Mouse (Mus musculus): ENCODE data around the gene Gabrg3. TPM values are rescaled to one million over a fixed set of nuclear protein-coding genes. Genes with fewer than 3 reads are reported as not detected.
"Not testable (repeated sequence)": the region's sequence is repeated elsewhere in the genome, so short reads cannot be mapped to it uniquely, and the experiment has no call there.

The Gabrg3 gene
- polyA plus RNA-seq, 1 experiment = not detected

DNA sequence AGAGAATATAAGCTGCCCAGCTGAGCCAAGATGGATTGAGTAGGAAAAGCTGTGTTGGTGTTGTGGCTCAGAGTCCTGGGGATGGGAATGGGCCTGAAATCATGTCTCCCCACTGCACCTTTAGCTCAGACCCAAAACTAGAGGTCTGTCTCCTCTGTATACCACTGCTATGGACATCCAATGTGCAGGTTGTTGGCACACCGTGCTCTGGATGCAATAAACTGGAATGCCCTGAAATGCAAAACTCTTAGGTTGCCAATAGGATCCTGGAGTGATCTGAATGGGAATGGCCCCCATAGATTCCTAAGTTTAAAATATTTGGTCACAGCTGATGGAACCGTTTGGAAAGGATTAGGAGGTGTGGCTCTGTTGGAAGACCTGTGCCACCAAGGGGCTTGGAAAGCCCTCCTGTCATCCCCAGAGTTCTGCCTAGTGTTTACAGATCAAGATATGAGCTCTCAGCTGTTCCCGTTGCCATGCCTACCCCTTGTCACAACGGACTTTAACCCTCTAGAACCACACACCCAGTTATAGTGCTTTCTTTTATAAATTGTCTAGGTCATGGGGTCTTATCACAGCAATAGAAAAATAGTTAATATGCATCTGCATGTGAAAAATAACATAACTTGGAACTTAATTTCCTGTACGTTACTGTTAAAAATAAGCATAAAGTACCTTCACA is 128.0 kb downstream of the Gabrg3 start:
- H3K4me3 ChIP-seq (ENCODE audit: insufficient read depth, low read depth, low read length) = no peak overlapping the region
- no peak overlapping the region for H3K27ac ChIP-seq (replicated peaks; ENCODE audit: low read depth, low read length)
- H3K4me1 ChIP-seq (ENCODE audit: control insufficient read depth, insufficient read depth, insufficient read length, low read length) = no peaks in the 10 kb centered on the region

DNA sequence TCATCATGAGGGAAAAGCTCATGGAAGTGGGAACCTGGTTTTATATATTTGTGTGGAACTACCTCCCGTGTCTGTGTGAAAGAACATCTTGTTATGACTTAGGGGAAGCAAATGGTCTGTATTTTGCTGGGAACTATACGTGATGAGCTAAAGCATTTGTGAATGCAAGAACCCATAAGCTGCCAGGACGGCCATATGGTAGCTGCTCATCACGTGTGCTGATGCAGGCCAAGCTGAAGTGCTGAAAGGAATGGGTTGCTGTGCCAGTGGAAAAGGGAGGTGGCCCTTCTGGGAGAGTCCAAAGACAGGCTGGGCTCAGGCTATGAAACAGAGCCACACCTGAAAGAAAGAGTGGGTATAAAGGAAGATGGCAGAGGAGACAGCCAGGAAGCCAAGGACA is 143.0 kb downstream of the Gabrg3 start:
- Histone ChIP-seq H3K27ac (replicated peaks; ENCODE audit: low read depth, low read length) (no peak overlapping the region), H3K4me3 (ENCODE audit: insufficient read depth, low read depth, low read length) (no peak overlapping the region), H3K4me1 (ENCODE audit: control insufficient read depth, insufficient read depth, insufficient read length, low read length) (no peaks in the 10 kb centered on the region)

DNA sequence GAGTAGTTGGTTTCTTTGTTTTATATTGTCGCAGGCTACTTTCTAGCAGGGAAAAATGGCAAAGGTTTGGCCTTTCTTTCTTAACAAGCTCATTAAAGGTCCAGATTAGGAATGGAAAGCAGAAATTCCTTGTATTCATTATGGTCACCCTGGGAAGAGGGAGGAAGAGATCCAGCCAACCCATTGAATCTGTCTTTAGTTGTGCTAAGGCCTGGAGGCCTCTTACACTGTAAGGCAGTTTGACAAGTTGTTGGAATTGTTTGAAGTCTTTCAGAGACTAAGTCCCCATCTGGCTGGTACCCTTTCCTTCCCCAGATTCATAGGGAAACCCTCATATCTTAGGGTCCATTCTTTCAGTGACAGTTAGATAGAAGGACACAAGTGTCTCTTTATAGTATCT is 172.9 kb downstream of the Gabrg3 start:
- Histone ChIP-seq H3K27ac (replicated peaks; ENCODE audit: low read depth, low read length) (no peak overlapping the region), H3K4me3 (ENCODE audit: insufficient read depth, low read depth, low read length) (no peak overlapping the region), H3K4me1 (ENCODE audit: control insufficient read depth, insufficient read depth, insufficient read length, low read length) (no peaks in the 10 kb centered on the region)

DNA sequence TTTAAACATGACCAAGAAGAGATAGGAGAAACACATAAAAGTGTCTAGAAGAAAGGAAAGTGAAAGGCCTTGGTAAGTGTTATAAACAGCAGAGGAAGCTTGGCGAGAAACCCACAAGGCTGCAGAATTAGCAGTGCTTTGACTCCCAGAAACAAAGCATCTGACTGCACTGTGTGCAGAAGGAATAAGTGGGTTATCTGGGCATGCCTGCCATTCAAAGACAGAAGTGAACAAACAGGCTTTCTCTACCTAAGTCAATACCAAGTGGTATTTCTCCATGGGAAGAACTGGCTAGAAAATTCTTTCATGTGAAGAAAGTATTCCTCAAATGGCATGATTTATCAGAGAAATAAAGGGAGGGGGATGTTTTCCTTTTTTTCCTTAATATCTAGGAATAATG is 201.0 kb downstream of the Gabrg3 start:
- no peak overlapping the region for H3K4me3 ChIP-seq (ENCODE audit: insufficient read depth, low read depth, low read length)
- H3K4me1 ChIP-seq (ENCODE audit: control insufficient read depth, insufficient read depth, insufficient read length, low read length) = no peaks in the 10 kb centered on the region

DNA sequence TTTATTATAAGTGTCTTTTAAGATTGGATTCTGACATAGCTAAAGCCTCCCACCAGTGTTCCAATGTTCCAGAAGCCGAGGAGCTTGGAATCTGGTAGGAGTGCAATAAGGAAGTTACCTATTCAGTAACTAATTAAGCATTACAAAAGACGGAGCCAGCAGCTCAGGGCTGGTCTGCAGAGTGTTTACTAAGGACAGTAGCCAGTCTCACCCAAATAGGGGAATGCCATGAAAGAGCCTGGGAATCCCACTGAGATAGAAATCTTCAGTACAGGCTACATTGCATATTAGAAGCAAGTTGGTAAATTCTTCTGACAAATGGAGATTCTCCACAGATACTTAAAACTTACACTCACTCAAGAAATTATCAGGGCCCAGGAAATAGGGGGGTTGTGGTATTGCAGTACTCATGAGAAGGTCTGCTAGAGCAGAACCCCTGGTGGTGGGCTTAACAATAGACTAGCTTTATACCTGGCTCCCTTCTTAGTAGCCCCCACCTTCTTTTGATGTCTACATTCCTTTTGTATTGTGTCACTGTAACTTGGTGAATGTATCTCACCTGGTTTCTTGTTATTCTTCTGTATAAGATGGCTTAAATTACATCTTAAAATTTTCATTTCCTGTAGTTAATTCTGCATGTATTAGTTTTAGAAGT is 211.0 kb downstream of the Gabrg3 start:
- not testable (repeated sequence) for H3K4me3 ChIP-seq (ENCODE audit: insufficient read depth, low read depth, low read length); H3K4me1 ChIP-seq (ENCODE audit: control insufficient read depth, insufficient read depth, insufficient read length, low read length); H3K27ac ChIP-seq (replicated peaks; ENCODE audit: low read depth, low read length)

More for the DNA sequence above, 201.0 kb downstream of the Gabrg3 start:
- H3K27ac ChIP-seq (replicated peaks; ENCODE audit: low read depth, low read length) = no peak overlapping the region

DNA sequence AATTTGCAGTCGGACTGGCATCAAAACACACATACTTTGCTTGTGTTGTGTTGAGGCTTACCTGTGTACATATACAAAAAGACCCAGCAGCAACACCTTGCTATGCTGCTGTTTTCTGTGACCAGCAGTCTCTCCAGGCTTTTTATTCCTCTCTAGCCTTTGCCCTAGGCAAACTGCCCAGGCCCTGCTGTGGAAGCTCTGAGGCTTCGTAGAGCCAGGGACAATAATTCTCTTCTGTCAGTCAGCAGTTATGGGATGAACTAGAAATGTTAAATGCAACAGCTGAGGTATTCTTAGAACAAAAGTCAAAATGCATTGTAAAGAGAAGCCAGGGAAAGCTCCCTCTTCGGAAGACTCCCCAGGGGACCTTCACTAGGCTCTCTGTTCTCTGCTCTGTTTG is 220.1 kb downstream of the Gabrg3 start:
- H3K27ac ChIP-seq (replicated peaks; ENCODE audit: low read depth, low read length) = no peak overlapping the region
- no peak overlapping the region for H3K4me3 ChIP-seq (ENCODE audit: insufficient read depth, low read depth, low read length)
- no peaks in the 10 kb centered on the region for H3K4me1 ChIP-seq (ENCODE audit: control insufficient read depth, insufficient read depth, insufficient read length, low read length)

- no peak overlapping the region for H3K4me3 ChIP-seq (ENCODE audit: insufficient read depth, low read depth, low read length)
- H3K27ac ChIP-seq (replicated peaks; ENCODE audit: low read depth, low read length) = no peak overlapping the region
- no peaks in the 10 kb centered on the region for H3K4me1 ChIP-seq (ENCODE audit: control insufficient read depth, insufficient read depth, insufficient read length, low read length)
These were observed 228.8 kb downstream of the Gabrg3 start for GRCm38 (mm10) chr7:57158211-57158610.

GRCm38 (mm10) chr7:57153743-57154142 is 233.2 kb downstream of the Gabrg3 start:
- Histone ChIP-seq H3K4me1 (ENCODE audit: control insufficient read depth, insufficient read depth, insufficient read length, low read length) (no peaks in the 10 kb centered on the region; the same call in 1 of the 2 replicates), H3K27ac (replicated peaks; ENCODE audit: low read depth, low read length) (no peak overlapping the region), H3K4me3 (ENCODE audit: insufficient read depth, low read depth, low read length) (no peak overlapping the region)

DNA sequence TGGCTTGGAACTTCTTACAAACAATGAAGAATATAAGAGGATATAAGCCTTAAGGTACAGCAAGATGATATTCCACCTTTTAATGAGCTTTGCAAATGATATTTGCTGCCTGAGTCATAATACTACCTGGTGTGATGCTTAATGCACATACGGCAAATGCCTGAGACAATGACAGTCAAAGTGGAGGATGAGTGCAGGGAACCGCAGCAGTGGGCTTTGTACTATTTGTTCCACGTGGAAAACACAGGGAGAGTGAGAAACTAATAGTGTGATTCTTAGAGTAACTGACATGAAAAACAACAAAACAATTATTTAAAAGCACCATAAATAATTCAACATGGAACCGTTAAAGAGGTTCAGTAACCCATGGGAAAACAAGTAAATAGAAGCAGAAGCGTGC is 236.2 kb downstream of the Gabrg3 start:
- no peak overlapping the region for H3K4me3 ChIP-seq (ENCODE audit: insufficient read depth, low read depth, low read length)
- H3K4me1 ChIP-seq (ENCODE audit: control insufficient read depth, insufficient read depth, insufficient read length, low read length) = no peaks in the 10 kb centered on the region; the same call in 1 of the 2 replicates
- H3K27ac ChIP-seq (replicated peaks; ENCODE audit: low read depth, low read length) = no peak overlapping the region

- H3K4me3 ChIP-seq (ENCODE audit: insufficient read depth, low read depth, low read length) = no peak overlapping the region
- no peak overlapping the region for H3K27ac ChIP-seq (replicated peaks; ENCODE audit: low read depth, low read length)
- no peaks in the 10 kb centered on the region for H3K4me1 ChIP-seq (ENCODE audit: control insufficient read depth, insufficient read depth, insufficient read length, low read length)
These were observed 248.8 kb downstream of the Gabrg3 start for GRCm38 (mm10) chr7:57138072-57138704.

- no peaks in the 10 kb centered on the region for H3K4me1 ChIP-seq (ENCODE audit: control insufficient read depth, insufficient read depth, insufficient read length, low read length)
These were observed 254.0 kb downstream of the Gabrg3 start for GRCm38 (mm10) chr7:57133009-57133408.

DNA sequence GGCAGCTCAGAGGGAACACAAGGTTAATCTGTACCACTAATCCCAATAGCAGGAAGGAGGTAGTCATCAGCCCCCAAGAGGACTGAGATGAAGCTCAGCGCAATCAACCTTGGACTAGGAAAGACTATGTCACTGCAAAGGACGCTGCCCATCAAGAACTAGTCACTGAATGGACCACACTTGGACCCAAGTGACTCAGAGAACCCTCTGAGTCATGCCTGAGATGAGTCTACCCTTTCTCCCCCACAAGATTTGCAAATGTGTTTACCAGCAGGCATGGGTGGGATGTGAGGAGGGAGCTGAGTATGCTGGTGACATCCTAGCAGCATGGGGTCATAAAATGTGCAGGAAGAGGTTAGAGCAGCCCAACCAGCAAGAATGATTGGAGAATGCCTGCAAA is 254.5 kb downstream of the Gabrg3 start:
- H3K4me3 ChIP-seq (ENCODE audit: insufficient read depth, low read depth, low read length) = no peak overlapping the region
- H3K27ac ChIP-seq (replicated peaks; ENCODE audit: low read depth, low read length) = no peak overlapping the region
- no peaks in the 10 kb centered on the region for H3K4me1 ChIP-seq (ENCODE audit: control insufficient read depth, insufficient read depth, insufficient read length, low read length)

More at GRCm38 (mm10) chr7:57133009-57133408, 254.0 kb downstream of the Gabrg3 start:
- Histone ChIP-seq H3K4me3 (ENCODE audit: insufficient read depth, low read depth, low read length) (no peak overlapping the region), H3K27ac (replicated peaks; ENCODE audit: low read depth, low read length) (no peak overlapping the region)

GRCm38 (mm10) chr7:57100065-57100464 is 286.9 kb downstream of the Gabrg3 start:
- Histone ChIP-seq H3K27ac (replicated peaks; ENCODE audit: low read depth, low read length) (no peak overlapping the region), H3K4me1 (ENCODE audit: control insufficient read depth, insufficient read depth, insufficient read length, low read length) (no peaks in the 10 kb centered on the region), H3K4me3 (ENCODE audit: insufficient read depth, low read depth, low read length) (no peak overlapping the region)

DNA sequence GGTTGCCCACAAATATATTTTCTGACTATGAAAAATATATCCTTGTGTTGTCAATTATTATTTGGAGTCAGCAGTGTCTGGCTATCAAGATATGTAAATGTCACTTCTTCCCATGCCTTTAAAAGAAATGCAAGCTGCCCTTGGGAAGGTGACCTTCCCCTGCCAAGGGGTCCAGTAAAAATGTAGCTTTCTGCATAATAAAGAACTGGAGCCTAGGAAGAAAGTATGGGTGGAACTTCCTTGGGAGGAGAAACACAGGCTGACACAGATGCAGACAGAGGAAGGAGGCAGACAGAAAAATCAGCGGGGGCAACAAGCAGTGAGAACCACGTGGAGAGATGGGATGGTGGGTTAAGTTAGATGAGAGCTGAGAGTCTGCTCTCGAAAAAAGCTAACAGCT is 304.9 kb downstream of the Gabrg3 start:
- no peak overlapping the region for H3K27ac ChIP-seq (replicated peaks; ENCODE audit: low read depth, low read length)
- no peak overlapping the region for H3K4me3 ChIP-seq (ENCODE audit: insufficient read depth, low read depth, low read length)

GRCm38 (mm10) chr7:57071435-57072160 is 315.4 kb downstream of the Gabrg3 start:
- Histone ChIP-seq H3K27ac (replicated peaks; ENCODE audit: low read depth, low read length) (no peak overlapping the region), H3K4me1 (ENCODE audit: control insufficient read depth, insufficient read depth, insufficient read length, low read length) (no peaks in the 10 kb centered on the region), H3K4me3 (ENCODE audit: insufficient read depth, low read depth, low read length) (no peak overlapping the region)

More for the DNA sequence above, 304.9 kb downstream of the Gabrg3 start:
- H3K4me1 ChIP-seq (ENCODE audit: control insufficient read depth, insufficient read depth, insufficient read length, low read length) = no peaks in the 10 kb centered on the region
